Mouse (Mus musculus) thymus, adult 18-20 months (tissue): Measurements from ENCODE around the gene Fkbpl.

ENCODE experiments used
- DNase-seq, 2 experiments: peaks; one replicate each; pipeline ENCODE4 v3.0.0; 2022; ENCODE audit warnings: mixed read lengths in 2 of 2

Fkbpl gene

DNA sequence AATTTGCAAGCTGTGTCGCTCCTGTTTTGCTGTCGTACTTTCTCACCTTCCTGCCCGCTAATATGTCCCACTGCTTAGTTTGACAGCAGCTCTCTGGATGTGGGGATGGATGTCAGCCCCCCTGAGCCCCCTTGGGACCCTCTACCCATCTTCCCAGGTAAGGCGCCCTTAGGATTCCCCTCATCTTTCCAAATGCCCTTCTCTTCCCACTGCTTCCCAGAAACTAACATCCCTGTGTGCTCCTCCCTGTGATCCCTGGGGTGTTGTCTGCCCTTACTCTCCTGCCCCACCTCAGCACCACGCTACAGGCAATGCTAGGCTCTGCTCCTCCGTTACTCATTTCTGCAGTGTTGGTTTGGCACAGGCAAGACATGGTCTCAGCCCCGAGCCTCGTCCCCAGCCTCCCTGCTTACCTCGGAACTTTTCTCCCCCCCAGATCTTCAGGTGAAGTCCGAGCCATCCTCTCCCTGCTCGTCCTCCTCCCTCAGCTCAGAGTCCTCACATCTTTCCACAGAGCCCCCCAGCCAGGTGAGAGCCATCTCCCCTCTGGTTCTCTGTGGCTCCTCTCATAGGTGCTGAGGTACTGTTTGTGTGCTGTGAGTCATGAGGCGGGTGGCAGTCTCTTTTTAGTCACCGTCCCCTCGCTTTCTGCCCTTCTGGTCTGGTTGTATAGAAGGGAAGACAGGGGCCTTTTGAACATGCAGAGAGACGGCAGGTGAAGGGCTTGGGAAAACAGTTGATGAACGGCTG lies 3.8 kb downstream of the Fkbpl start:
- DNase-seq = no peak

GRCm38 (mm10) chr17:34649106-34649864 lies 4.7 kb downstream of the Fkbpl start:
- DNase-seq = no peak

GRCm38 (mm10) chr17:34650781-34651180 lies 6.2 kb downstream of the Fkbpl start:
- DNase-seq = no peak

DNA sequence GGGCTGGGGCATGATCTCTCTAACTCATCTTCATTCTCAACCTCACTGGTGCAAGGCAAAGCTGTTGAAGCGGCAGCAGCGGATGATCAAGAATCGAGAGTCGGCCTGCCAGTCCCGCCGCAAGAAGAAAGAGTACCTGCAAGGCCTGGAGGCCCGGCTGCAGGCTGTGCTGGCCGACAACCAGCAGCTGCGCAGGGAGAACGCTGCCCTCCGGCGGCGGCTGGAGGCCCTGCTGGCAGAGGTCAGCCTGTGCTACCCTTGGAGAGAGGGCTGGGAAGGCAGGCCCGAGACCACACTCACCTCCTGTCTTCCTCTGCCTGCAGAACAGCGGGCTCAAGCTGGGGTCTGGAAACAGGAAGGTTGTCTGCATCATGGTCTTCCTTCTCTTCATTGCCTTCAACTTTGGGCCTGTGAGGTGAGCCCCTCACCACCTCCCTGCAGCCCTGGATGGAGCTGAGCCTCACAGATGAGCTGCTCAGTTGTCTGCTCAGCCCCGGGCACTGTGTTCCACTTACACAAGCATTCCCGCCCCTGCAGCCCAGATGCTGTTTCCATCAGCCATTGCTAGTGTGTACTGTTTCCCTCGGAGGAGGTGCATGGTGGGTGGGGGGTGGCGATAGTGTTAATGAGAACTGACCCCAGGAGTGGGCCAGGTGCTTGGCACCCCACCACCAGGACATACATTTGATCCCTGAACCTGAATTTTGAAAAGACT lies 7.1 kb downstream of the Fkbpl start:
- no peak for DNase-seq

DNA sequence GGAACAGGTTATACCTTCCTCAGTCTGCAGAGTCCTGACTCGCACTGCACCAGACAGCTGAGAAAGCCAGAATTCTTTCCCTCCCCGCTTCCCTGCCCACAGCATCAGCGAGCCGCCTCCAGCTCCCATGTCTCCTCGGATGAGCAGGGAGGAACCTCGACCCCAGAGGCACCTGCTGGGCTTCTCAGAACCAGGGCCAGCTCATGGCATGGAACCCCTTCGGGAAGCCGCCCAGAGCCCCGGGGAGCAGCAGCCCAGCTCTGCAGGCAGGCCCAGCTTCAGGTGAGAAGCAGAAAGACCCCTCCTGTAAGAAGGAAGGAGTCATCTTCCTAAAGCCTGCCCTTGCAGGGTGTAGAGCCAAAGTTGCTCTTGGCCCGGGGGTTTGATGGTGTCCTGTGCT lies 8.0 kb downstream of the Fkbpl start:
- no peak for DNase-seq

- DNase-seq = no peak
These were observed 8.4 kb downstream of the Fkbpl start for GRCm38 (mm10) chr17:34652985-34653384.

DNA sequence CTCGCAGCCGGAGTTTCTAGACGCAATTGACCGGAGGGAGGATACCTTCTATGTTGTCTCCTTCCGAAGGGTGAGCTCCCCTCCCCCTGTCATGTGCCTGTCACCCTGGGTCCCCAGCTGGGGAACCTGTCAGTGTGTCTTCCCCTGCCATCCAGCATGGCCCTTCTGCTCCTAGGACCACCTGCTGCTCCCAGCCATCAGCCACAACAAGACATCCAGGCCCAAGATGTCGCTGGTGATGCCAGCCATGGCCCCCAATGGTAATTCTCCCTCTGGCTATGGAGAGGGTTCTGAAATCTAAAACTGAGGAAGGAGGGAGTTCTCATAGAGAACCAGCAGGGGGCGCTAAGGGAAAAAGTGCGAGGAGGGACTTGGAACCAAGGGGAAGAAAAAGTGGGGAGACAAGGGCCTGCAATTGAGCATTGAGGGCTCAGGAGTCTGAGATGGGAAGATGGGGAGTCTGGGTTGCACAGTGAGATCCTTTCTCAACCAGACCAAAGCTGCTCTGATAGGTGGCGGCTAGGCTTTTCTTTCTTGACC lies 9.3 kb downstream of the Fkbpl start:
- DNase-seq = no peak

- DNase-seq = no peak
These were observed 9.8 kb downstream of the Fkbpl start for GRCm38 (mm10) chr17:34654392-34654791.

DNA sequence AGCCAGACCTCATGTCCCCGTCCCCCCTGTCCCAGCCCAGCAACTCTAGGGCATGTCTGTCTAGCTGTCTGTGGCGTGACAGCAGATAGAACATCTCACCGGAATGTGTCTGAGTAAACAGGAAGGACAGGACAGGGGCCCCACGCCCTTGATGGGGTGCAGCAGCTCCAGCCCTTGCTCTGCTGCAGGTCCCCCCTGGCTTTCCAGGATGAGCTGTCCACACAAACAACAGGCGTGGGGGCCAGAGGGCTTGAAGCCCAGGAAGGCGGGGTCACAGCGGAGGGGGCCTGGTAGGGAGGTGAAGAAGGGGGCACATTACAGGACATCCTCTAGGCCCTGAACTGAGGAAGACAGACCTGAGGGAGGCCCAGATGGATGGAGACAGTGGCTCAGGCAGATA lies 10.6 kb downstream of the Fkbpl start:
- DNase-seq = no peak

DNA sequence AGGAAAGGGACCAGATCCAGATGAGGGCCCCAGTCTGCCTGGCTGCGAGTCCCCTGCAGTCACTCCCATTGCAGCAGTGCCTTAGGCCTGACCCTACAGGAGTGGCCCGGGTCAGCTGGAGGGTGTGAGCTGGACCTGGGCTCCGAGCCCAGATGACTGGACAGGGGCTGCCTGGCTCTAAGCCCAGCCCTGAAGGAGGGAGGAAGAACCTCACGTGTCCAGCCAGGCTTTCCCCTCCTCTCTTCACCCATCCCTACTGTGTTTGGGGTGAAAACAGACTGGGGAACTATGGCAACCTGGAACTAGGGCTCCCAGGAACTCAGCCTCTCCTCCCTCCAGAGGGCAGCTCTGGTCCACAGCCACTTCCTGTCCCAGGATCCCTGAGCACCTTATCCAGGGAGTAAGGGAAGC lies 11.0 kb downstream of the Fkbpl start:
- no peak for DNase-seq

DNA sequence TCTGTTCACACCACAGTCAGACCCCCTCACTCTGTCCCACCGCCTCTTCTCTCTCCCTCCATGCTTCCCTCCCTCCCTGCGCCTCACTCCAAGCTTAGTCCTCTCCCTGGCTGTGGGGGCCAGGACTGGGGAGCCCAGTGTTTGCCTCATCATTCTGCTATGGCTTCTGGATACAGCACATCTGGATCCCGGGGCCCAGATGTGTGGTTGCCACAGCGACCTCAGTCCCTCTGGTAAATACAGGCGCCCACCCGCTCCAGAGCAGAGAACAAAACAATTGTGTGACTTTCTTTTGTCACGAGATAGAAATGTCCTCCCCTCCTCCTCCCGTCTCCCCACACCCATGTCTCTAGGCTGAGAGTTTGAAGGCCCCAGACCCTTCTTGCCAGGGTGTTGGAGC lies 12.1 kb downstream of the Fkbpl start:
- DNase-seq = no peak

DNA sequence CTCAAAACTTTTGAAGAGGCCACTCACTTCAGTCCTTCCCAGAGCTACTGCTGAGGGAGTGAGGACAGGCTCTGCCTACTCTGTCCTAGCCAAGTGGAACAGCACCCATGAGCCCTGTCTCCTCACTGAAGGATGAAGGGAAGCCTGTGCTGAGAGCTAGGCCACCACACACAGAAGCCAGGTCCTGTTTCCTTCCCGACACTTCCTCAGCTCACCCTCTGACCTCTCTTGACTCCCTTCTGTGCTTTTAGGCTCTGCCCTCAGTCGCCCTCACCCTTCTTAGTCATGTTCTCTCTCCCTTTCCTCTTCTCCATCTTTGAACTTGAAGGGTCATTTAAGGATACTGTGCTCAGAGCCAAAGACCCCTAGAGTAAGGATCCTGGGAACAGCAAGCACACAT lies 12.7 kb downstream of the Fkbpl start:
- DNase-seq = no peak

DNA sequence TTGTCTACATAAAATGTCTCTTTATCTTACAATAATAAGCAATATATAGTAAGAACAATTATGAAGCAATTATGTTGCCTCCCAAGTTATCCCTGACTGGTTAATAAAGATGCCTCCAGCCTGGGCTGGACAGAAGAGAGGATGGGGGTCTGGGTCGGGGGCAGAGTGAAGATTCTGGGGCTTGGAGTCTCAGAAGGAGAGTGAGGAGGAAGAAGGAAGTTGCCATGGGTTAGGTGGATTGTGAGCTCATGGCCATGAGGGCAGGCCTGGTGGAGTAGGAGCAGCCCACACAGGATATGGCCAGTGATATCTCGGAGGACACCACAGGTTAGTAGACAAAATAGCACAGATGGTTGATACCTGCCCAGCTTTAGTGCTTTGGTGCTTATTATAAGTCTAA lies 13.6 kb downstream of the Fkbpl start:
- no peak for DNase-seq

GRCm38 (mm10) chr17:34658591-34658990 lies 14.0 kb downstream of the Fkbpl start:
- no peak for DNase-seq

GRCm38 (mm10) chr17:34659181-34659896 lies 14.8 kb downstream of the Fkbpl start:
- no peak for DNase-seq

DNA sequence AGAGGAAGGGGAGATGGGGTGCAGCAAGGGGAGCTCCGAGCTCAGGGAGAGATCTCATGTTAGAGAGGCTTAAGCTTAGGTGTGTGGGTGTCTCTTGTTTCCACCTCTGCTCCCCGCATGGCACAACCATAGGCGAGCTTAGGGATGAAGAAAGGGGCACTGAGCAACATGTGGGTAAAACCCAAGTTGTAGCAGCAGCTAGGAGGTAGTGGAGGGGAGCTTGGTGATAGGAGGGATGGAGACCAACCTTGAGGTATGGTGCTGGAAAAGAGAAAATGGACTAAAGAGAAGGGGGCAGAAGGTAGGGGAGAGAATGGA lies 15.3 kb downstream of the Fkbpl start:
- no peak for DNase-seq

- no peak for DNase-seq
These were observed 15.8 kb downstream of the Fkbpl start for GRCm38 (mm10) chr17:34660259-34660820.

GRCm38 (mm10) chr17:34661121-34661591 lies 16.6 kb downstream of the Fkbpl start:
- no peak for DNase-seq

GRCm38 (mm10) chr17:34662468-34662867 lies 17.9 kb downstream of the Fkbpl start:
- DNase-seq = no peak

GRCm38 (mm10) chr17:34662978-34663377 lies 18.4 kb downstream of the Fkbpl start:
- DNase-seq = no peak

DNA sequence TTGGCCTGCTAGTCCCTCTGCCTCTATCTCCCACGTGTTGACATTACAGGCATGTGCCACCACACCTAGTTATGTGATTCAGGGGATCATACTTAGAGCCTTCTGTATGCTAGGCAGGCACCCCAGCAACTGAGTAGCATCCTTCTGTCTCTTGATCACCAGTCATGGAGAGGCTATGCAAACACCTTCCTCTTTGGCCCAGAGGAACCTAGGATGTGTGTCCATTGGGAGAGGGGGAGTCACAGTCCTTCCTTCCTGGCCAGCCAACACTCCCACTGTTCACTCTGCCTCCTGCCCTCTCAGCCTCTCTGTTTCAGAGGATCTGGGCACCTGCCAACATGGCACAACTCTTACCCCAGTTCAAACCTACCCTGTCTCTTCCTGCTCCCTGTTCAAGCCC lies 19.0 kb downstream of the Fkbpl start:
- DNase-seq = no peak

DNA sequence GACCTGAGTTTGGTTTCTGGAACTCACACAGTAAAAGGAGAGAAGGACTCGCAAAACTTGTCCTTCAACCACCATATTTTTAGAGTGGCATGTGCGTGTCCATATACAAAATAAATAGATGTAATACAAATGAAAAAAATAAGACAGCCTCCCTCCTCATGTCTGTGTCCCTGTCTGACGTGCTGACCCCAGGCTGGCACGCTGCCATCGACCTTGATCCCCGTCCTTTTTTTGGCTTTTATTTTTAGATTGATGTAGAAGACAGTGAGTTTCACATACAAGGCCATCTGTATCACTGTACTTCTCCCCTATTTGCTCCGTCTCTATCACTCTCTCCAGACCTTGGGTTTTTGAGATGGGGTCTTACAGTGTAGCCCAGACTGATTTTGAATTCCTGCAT lies 19.9 kb downstream of the Fkbpl start:
- DNase-seq = no peak

DNA sequence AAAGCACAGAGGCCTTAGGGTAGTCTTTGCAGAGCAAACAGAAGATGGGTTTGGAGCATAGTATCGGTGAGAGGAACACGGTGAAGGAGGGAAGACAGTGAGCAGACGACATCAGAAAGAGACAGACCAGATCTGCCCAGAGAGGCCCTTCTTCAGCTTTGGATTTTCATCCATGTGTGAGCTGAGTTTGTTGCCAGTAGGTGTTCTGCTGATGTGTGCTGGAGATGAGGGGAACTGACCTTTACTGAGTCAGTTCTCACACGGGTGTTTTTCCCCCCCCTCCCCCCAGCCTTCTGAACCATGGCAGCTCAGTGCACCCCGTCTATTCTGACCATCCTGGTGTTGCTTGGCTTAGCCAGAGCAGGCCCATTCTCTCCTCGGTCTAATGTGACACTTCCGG lies 25.7 kb downstream of the Fkbpl start, which contains the start of gene Tnxb:
Tnxb (plus strand) TSS at position 301 of the 400 bp plus-strand sequence.
- DNase-seq = no peak
